Mouse (Mus musculus) splenic B cell, adult 2 months (primary cell): ENCODE results near the gene Slc30a1.

ENCODE experiments used
- DNase-seq: peaks from one replicate; pipeline ENCODE4 v3.0.0-alpha.2; 2011; ENCODE audit warnings: low read depth, low spot score
- H3K27me3 ChIP-seq: 2 replicates; pipeline ENCODE4 v1.6.1; 2012; ENCODE audit warnings: mild to moderate bottlenecking, low read length, moderate library complexity, mixed read lengths; ENCODE audit not compliant: control insufficient read depth, poor library complexity, insufficient read depth, severe bottlenecking
- H3K36me3 ChIP-seq: 2 replicates; pipeline ENCODE4 v1.6.1; 2012; ENCODE audit warnings: mild to moderate bottlenecking, low read length, moderate library complexity, mixed read lengths; ENCODE audit not compliant: control insufficient read depth, poor library complexity, insufficient read depth, severe bottlenecking

Gene Slc30a1

GRCm38 (mm10) chr1:191945756-191946155 lies 39.2 kb downstream of the Slc30a1 start:
- no peak for DNase-seq
- no peaks in the 10 kb centered on the region for H3K27me3 ChIP-seq
- no peaks in the 10 kb centered on the region for H3K36me3 ChIP-seq

GRCm38 (mm10) chr1:191946261-191946660 lies 39.7 kb downstream of the Slc30a1 start:
- DNase-seq = no peak
- Histone ChIP-seq H3K36me3 (no peaks in the 10 kb centered on the region), H3K27me3 (no peaks in the 10 kb centered on the region)

- Histone ChIP-seq H3K36me3 (no peaks in the 10 kb centered on the region), H3K27me3 (no peaks in the 10 kb centered on the region)
- no peak for DNase-seq
Observed at GRCm38 (mm10) chr1:191946835-191947234, 40.3 kb downstream of the Slc30a1 start.

GRCm38 (mm10) chr1:191947796-191948195 lies 41.2 kb downstream of the Slc30a1 start:
- no peaks in the 10 kb centered on the region for H3K36me3 ChIP-seq
- no peaks in the 10 kb centered on the region for H3K27me3 ChIP-seq
- DNase-seq = no peak

- Histone ChIP-seq H3K27me3 (no peaks in the 10 kb centered on the region), H3K36me3 (no peaks in the 10 kb centered on the region)
- no peak for DNase-seq
Observed at GRCm38 (mm10) chr1:191948600-191948999, 42.0 kb downstream of the Slc30a1 start.

- H3K36me3 ChIP-seq = no peaks in the 10 kb centered on the region
- H3K27me3 ChIP-seq = no peaks in the 10 kb centered on the region
- no peak for DNase-seq
Observed at GRCm38 (mm10) chr1:191950611-191951010, 44.0 kb downstream of the Slc30a1 start.

GRCm38 (mm10) chr1:191952733-191953335 lies 46.3 kb downstream of the Slc30a1 start:
- H3K36me3 ChIP-seq = no peaks in the 10 kb centered on the region
- H3K27me3 ChIP-seq = no peaks in the 10 kb centered on the region
- DNase-seq = no peak

GRCm38 (mm10) chr1:191955101-191955500 lies 48.5 kb downstream of the Slc30a1 start:
- no peak for DNase-seq
- H3K27me3 ChIP-seq = no peaks in the 10 kb centered on the region
- H3K36me3 ChIP-seq = no peaks in the 10 kb centered on the region

- no peak for DNase-seq
- H3K27me3 ChIP-seq = no peaks in the 10 kb centered on the region
Observed at GRCm38 (mm10) chr1:191956261-191956660, 49.7 kb downstream of the Slc30a1 start.

GRCm38 (mm10) chr1:191956871-191957270 lies 50.3 kb downstream of the Slc30a1 start:
- no peaks in the 10 kb centered on the region for H3K27me3 ChIP-seq
- no peak for DNase-seq
- no peaks in the 10 kb centered on the region for H3K36me3 ChIP-seq

More at GRCm38 (mm10) chr1:191956261-191956660, 49.7 kb downstream of the Slc30a1 start:
- H3K36me3 ChIP-seq = no peaks in the 10 kb centered on the region

- no peaks in the 10 kb centered on the region for H3K27me3 ChIP-seq
- no peaks in the 10 kb centered on the region for H3K36me3 ChIP-seq
- DNase-seq = no peak
Observed at GRCm38 (mm10) chr1:191957321-191957720, 50.8 kb downstream of the Slc30a1 start.

GRCm38 (mm10) chr1:191960946-191961345 lies 54.4 kb downstream of the Slc30a1 start:
- Histone ChIP-seq H3K27me3 (no peaks in the 10 kb centered on the region), H3K36me3 (no peaks in the 10 kb centered on the region)
- DNase-seq = no peak
